Mouse (Mus musculus) hindbrain, embryonic 14.5 days (tissue): ENCODE data around the gene Ceacam2. TPM values are rescaled to one million over a fixed set of nuclear protein-coding genes. Genes with fewer than 3 reads are reported as not detected.
"Not testable (repeated sequence)": the region's sequence is repeated elsewhere in the genome, so short reads cannot be mapped to it uniquely, and the experiment has no call there.

Source experiments
- ATAC-seq: fragments of 200-750 bp; cut with Nextera tagmentation; 2 replicates; pipeline ENCODE4 v1.8.0; 2017; ENCODE audit warnings: moderate number of reproducible peaks, mild to moderate bottlenecking, moderate TSS enrichment, moderate library complexity; ENCODE audit not compliant: low FRiP score
- DNase-seq: peaks from one replicate; pipeline ENCODE4 v3.0.0-alpha.2; 2015; ENCODE audit warnings: low spot score
- H3K27ac ChIP-seq: fragments of 300-500 bp; sonication (generic); 2 replicates; pipeline ENCODE4 v1.5.1; 2014; ENCODE audit warnings: mild to moderate bottlenecking, moderate library complexity
- H3K27me3 ChIP-seq: fragments of 300-500 bp; sonication (generic); 2 replicates; pipeline ENCODE4 v1.6.1; 2014; ENCODE audit warnings: mild to moderate bottlenecking, low read length, mixed read lengths; ENCODE audit not compliant: control insufficient read depth, insufficient read depth
- H3K36me3 ChIP-seq: fragments of 300-500 bp; sonication (generic); replicated peaks from 2 replicates; pipeline ENCODE4 v1.6.1; 2014; ENCODE audit not compliant: control insufficient read depth, insufficient read depth
- H3K4me1 ChIP-seq: fragments of 300-500 bp; sonication (generic); replicated peaks from 2 replicates; pipeline ENCODE4 v1.6.1; 2014; ENCODE audit warnings: antibody characterized with exemption, low read length, mixed read lengths; ENCODE audit not compliant: control insufficient read depth, insufficient read depth
- H3K4me2 ChIP-seq: fragments of 300-500 bp; sonication (generic); replicated peaks from 2 replicates; pipeline ENCODE4 v1.6.1; 2014; ENCODE audit warnings: mild to moderate bottlenecking, moderate library complexity
- H3K4me3 ChIP-seq: fragments of 300-500 bp; sonication (generic); replicated peaks from 2 replicates; pipeline ENCODE4 v1.5.1; 2014; ENCODE audit warnings: mild to moderate bottlenecking, low read length
- H3K9ac ChIP-seq: fragments of 300-500 bp; sonication (generic); 2 replicates; pipeline ENCODE4 v1.6.1; 2014
- H3K9me3 ChIP-seq: fragments of 300-500 bp; sonication (generic); 2 replicates; pipeline ENCODE4 v1.6.1; 2016; ENCODE audit warnings: low read length; ENCODE audit not compliant: control insufficient read depth
- WGBS: fragments of 180-500 bp; shearing (Covaris S2); extraction: QIAGEN DNeasy Blood & Tissue Kit; methylation state at CpG from one replicate; pipeline ENCODE4 v1.1.7; 2014; 5-methylcytosine and 5-hydroxymethylcytosine counted together
- polyA plus RNA-seq: library from polyadenylated mRNA; unstranded; fragments of >200 nt; fragmentation: Nextera tagmentation; extraction: Ambion mirVana; gene quantifications from 2 replicates; pipeline ENCODE4 v1.2.1, GENCODE M21; 2014

Gene Ceacam2
- polyA plus RNA-seq, 1 experiment from 2014 or later = 0.21 TPM

- not testable (repeated sequence) for H3K4me3 ChIP-seq, H3K9ac ChIP-seq, H3K4me2 ChIP-seq, H3K27ac ChIP-seq, H3K36me3 ChIP-seq, DNase-seq, H3K4me1 ChIP-seq, H3K27me3 ChIP-seq, ATAC-seq, H3K9me3 ChIP-seq
- 74% methylated on average over 5 of the region's 5 CpGs for WGBS
These were observed 34.1 kb upstream of the Ceacam2 start for GRCm38 (mm10) chr7:25573806-25574205.

- Histone ChIP-seq H3K9ac (no peak overlapping the region), H3K4me1 (no peaks in the 10 kb centered on the region), H3K27ac (no peak overlapping the region), H3K36me3 (no peaks in the 10 kb centered on the region), H3K4me2 (no peak overlapping the region), H3K4me3 (no peak overlapping the region), H3K9me3 (no peaks in the 10 kb centered on the region), H3K27me3 (no peaks in the 10 kb centered on the region)
- WGBS = 96% methylated on average over 7 of the region's 7 CpGs
- DNase-seq (no peak), ATAC-seq (no peak)
These were observed 29.1 kb upstream of the Ceacam2 start for GRCm38 (mm10) chr7:25568721-25569120.

- WGBS = 74% methylated on average over 8 of the region's 8 CpGs
- H3K36me3 ChIP-seq, DNase-seq, H3K27me3 ChIP-seq, H3K4me2 ChIP-seq, H3K4me1 ChIP-seq, H3K9ac ChIP-seq, H3K4me3 ChIP-seq, ATAC-seq, H3K9me3 ChIP-seq, H3K27ac ChIP-seq: not testable (repeated sequence)
These were observed 1.8 kb upstream of the Ceacam2 start for GRCm38 (mm10) chr7:25541464-25541863.

GRCm38 (mm10) chr7:25539954-25540353, 297 bp upstream of the Ceacam2 start:
- H3K36me3 ChIP-seq, H3K4me1 ChIP-seq, ATAC-seq, H3K27ac ChIP-seq, H3K9ac ChIP-seq, DNase-seq, H3K4me3 ChIP-seq, H3K4me2 ChIP-seq, H3K27me3 ChIP-seq, H3K9me3 ChIP-seq: not testable (repeated sequence)
- 80% methylated on average over 1 of the region's 1 CpGs for WGBS

- no peaks in the 10 kb centered on the region for H3K27me3 ChIP-seq
- H3K9me3 ChIP-seq = 0 out of 2 replicates have a peak, but pooled peaks cover 4% of the 10 kb centered on the region
- DNase-seq (no peak), ATAC-seq (no peak)
- no peak overlapping the region for H3K27ac ChIP-seq
- WGBS = 82% methylated on average over 2 of the region's 2 CpGs
- H3K9ac ChIP-seq = no peak overlapping the region
- H3K4me1 ChIP-seq = no peaks in the 10 kb centered on the region
- H3K4me2 ChIP-seq = no peak overlapping the region
- no peak overlapping the region for H3K4me3 ChIP-seq
- no peaks in the 10 kb centered on the region for H3K36me3 ChIP-seq
These were observed 8.8 kb downstream of the Ceacam2 start for GRCm38 (mm10) chr7:25530837-25531236.

GRCm38 (mm10) chr7:25516070-25516777, 23.4 kb downstream of the Ceacam2 start:
- H3K27ac ChIP-seq, H3K36me3 ChIP-seq, DNase-seq, H3K4me2 ChIP-seq, H3K4me3 ChIP-seq, H3K27me3 ChIP-seq, H3K9ac ChIP-seq, H3K4me1 ChIP-seq, H3K9me3 ChIP-seq: not testable (repeated sequence)
- WGBS = 75% methylated on average over 2 of the region's 5 CpGs
- peak; percentile 55; the same call in 1 of the 2 replicates for ATAC-seq

GRCm38 (mm10) chr7:25515667-25516066, 24.0 kb downstream of the Ceacam2 start:
- H3K4me1 ChIP-seq, H3K9me3 ChIP-seq, H3K36me3 ChIP-seq, H3K4me3 ChIP-seq, H3K9ac ChIP-seq, H3K4me2 ChIP-seq, H3K27ac ChIP-seq, H3K27me3 ChIP-seq: not testable (repeated sequence)
- ATAC-seq (peak; percentile 66; the same call in 1 of the 2 replicates), DNase-seq (peak; percentile 35)
- 59% methylated on average over 1 of the region's 1 CpGs for WGBS

- no peak overlapping the region for H3K4me3 ChIP-seq
- no peaks in the 10 kb centered on the region for H3K4me1 ChIP-seq
- H3K9me3 ChIP-seq = no peaks in the 10 kb centered on the region
- no peaks in the 10 kb centered on the region for H3K27me3 ChIP-seq
- H3K4me2 ChIP-seq = no peak overlapping the region
- no peak overlapping the region for H3K9ac ChIP-seq
- H3K36me3 ChIP-seq = no peaks in the 10 kb centered on the region
- H3K27ac ChIP-seq = no peak overlapping the region
- 76% methylated on average over 3 of the region's 3 CpGs for WGBS
- DNase-seq (no peak), ATAC-seq (no peak)
These were observed 29.7 kb downstream of the Ceacam2 start for GRCm38 (mm10) chr7:25509925-25510324.

- H3K4me3 ChIP-seq = no peak overlapping the region
- no peak overlapping the region for H3K9ac ChIP-seq
- no peak overlapping the region for H3K27ac ChIP-seq
- DNase-seq = no peak
- no peak for ATAC-seq
- no peak overlapping the region for H3K4me2 ChIP-seq
- H3K4me1 ChIP-seq = no peaks in the 10 kb centered on the region
- H3K9me3 ChIP-seq = no peaks in the 10 kb centered on the region
- H3K36me3 ChIP-seq = no peaks in the 10 kb centered on the region
- 92% methylated on average over 1 of the region's 1 CpGs for WGBS
- H3K27me3 ChIP-seq = no peaks in the 10 kb centered on the region
These were observed 45.0 kb downstream of the Ceacam2 start for GRCm38 (mm10) chr7:25494649-25495048.

- not testable (repeated sequence) for H3K27ac ChIP-seq, H3K4me3 ChIP-seq, ATAC-seq, H3K9ac ChIP-seq, H3K36me3 ChIP-seq, H3K4me2 ChIP-seq, DNase-seq, H3K4me1 ChIP-seq, H3K9me3 ChIP-seq, H3K27me3 ChIP-seq
- WGBS = no CpG with 5 or more reads among the region's 1 CpGs
These were observed 49.0 kb downstream of the Ceacam2 start for GRCm38 (mm10) chr7:25490698-25491097.
